Mouse (Mus musculus) bone marrow macrophage, adult 2 months (primary cell): ENCODE measurements around the gene Cdr2.

ENCODE experiments used
- CTCF ChIP-seq: IDR thresholded peaks from 2 replicates; pipeline ENCODE4 v1.5.1; 2012; ENCODE audit warnings: low read depth, mild to moderate bottlenecking, low read length, moderate library complexity
- POLR2A ChIP-seq: IDR thresholded peaks from 2 replicates; pipeline ENCODE4 v1.6.1; 2012; ENCODE audit warnings: mild to moderate bottlenecking, low read depth, low read length, borderline replicate concordance

DNA sequence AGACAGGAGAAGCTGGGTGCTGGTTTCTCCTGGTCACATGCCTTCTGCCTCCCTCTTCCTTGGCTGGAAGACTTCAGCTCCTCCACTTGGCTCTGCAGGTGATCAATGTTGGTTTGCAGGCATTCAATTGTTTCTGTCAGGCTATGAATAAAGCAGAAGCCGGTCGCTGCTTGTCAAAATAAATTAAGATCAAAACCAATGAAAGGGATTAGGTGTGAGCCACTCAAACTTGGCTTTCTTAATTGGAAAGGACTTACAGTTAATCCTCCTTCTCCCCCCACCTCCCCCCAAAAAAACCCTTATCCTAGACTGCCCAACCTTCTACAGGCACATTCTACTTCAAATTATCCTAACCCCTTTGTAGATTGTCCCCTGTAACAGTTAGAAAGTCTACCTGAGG lies 22.0 kb downstream of the Cdr2 start:
- TF ChIP-seq CTCF (no peak), POLR2A (no peak)
